Mouse (Mus musculus) ES-E14 (cell line): Measurements from ENCODE around the gene Abhd18.
A peak's percentile ranks its signal among the peaks of the same experiment; 100 is the strongest.
"Not testable (repeated sequence)": the region's sequence is repeated elsewhere in the genome, so short reads cannot be mapped to it uniquely, and the experiment has no call there.

Experiments used
- CHD2 ChIP-seq: IDR thresholded peaks from 2 replicates; pipeline ENCODE4 v1.6.1; 2014; ENCODE audit warnings: mild to moderate bottlenecking, low read depth, low read length, inconsistent platforms
- HCFC1 ChIP-seq: IDR thresholded peaks from 2 replicates; pipeline ENCODE4 v1.6.1; 2012; ENCODE audit warnings: low read length, inconsistent platforms, borderline replicate concordance; ENCODE audit not compliant: insufficient read depth
- MAFK ChIP-seq: IDR thresholded peaks from 2 replicates; pipeline ENCODE4 v1.6.1; 2014; ENCODE audit warnings: mild to moderate bottlenecking, low read depth, low read length, inconsistent platforms; ENCODE audit not compliant: insufficient read depth
- ZNF384 ChIP-seq: IDR thresholded peaks from 2 replicates; pipeline ENCODE4 v1.6.1; 2012; ENCODE audit warnings: low read depth, low read length, inconsistent platforms

DNA sequence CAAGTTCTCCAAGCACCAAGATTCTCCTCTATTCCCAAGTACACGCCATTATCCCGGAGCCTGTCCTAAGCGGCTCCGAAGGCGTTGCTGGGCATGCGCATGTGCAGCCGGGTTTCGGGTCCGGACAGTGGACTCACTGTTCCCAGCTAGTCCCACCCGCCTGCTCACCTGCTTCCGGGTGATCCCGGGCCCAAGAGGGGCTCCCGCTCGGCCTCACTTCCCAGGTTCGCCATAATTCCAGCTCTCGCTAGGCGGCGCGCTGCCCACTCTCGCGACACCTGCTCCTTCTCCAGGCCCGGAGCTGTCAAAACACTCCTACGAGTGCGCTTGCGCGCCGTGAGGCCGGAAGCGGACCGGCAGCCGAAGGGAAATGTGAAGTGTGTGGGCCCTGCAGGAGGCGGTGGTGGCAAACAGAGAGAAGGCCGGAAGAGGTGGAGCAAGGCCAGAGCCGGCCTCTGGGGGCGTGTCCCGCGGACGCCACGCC lies 255 bp upstream of the Abhd18 start, which contains the start of gene Mfsd8:
- not testable (repeated sequence) for TF ChIP-seq MAFK, ZNF384
- TF ChIP-seq CHD2 (peak; percentile 97), HCFC1 (peak; percentile 31; the same call in 1 of the 2 replicates)
